Mouse (Mus musculus): ENCODE measurements around the gene Cachd1. TPM values are rescaled to one million over a fixed set of nuclear protein-coding genes. Genes with fewer than 3 reads are reported as not detected.
A peak's percentile ranks its signal among the peaks of the same experiment; 100 is the strongest.

Gene Cachd1
- polyA plus RNA-seq, 1 experiment: not detected

- Histone ChIP-seq H3K4me1 (ENCODE audit: control insufficient read depth, insufficient read depth, low read length) (peaks cover 14% of the 10 kb centered on the region), H3K4me3 (ENCODE audit: insufficient read depth, low read depth, low read length) (no peak overlapping the region), H3K27ac (ENCODE audit: insufficient read depth, low read depth, low read length) (no peak overlapping the region)
- no peak for TF ChIP-seq CTCF (IDR thresholded peaks at IDR 0.05; ENCODE audit: insufficient read depth, low read depth, low read length)
- no peak for TF ChIP-seq POLR2A (IDR thresholded peaks at IDR 0.05; ENCODE audit: insufficient read depth, low read depth, low read length)
- WGBS: 17% methylated on average over 5 of the region's 5 CpGs
These were observed 289.9 kb downstream of the Cachd1 start for GRCm38 (mm10) chr4:101066401-101066800.

GRCm38 (mm10) chr4:101068786-101069153, 292.3 kb downstream of the Cachd1 start, which contains the start of gene Raver2:
Gene Raver2 (plus strand): TSS chr4:101068983.
- Histone ChIP-seq H3K27ac (ENCODE audit: insufficient read depth, low read depth, low read length) (no peak within 1 kb of the TSS), H3K4me1 (ENCODE audit: control insufficient read depth, insufficient read depth, low read length) (peaks cover 14% of the 10 kb centered on the region), H3K4me3 (ENCODE audit: insufficient read depth, low read depth, low read length) (peak within 1 kb of the TSS; percentile 68)
- 5% methylated on average over 52 of the region's 54 CpGs for WGBS
- TF ChIP-seq POLR2A (IDR thresholded peaks at IDR 0.05; ENCODE audit: insufficient read depth, low read depth, low read length): no peak
- no peak for TF ChIP-seq CTCF (IDR thresholded peaks at IDR 0.05; ENCODE audit: insufficient read depth, low read depth, low read length)

- WGBS: 4% methylated on average over 55 of the region's 55 CpGs
These were observed 292.9 kb downstream of the Cachd1 start for GRCm38 (mm10) chr4:101069154-101069971.

GRCm38 (mm10) chr4:101071570-101071969, 295.1 kb downstream of the Cachd1 start:
- 88% methylated on average over 4 of the region's 4 CpGs for WGBS

More at GRCm38 (mm10) chr4:101069154-101069971, 292.9 kb downstream of the Cachd1 start:
- H3K4me1 ChIP-seq (ENCODE audit: control insufficient read depth, insufficient read depth, low read length): peaks cover 14% of the 10 kb centered on the region
- TF ChIP-seq POLR2A (IDR thresholded peaks at IDR 0.05; ENCODE audit: insufficient read depth, low read depth, low read length) (no peak), CTCF (IDR thresholded peaks at IDR 0.05; ENCODE audit: insufficient read depth, low read depth, low read length) (no peak)
- H3K4me3 ChIP-seq (ENCODE audit: insufficient read depth, low read depth, low read length): peak overlapping the region; percentile 68
- H3K27ac ChIP-seq (ENCODE audit: insufficient read depth, low read depth, low read length): no peak overlapping the region

GRCm38 (mm10) chr4:101076425-101076824, 299.9 kb downstream of the Cachd1 start:
- Histone ChIP-seq H3K4me3 (ENCODE audit: insufficient read depth, low read depth, low read length) (no peak overlapping the region), H3K27ac (ENCODE audit: insufficient read depth, low read depth, low read length) (no peak overlapping the region), H3K4me1 (ENCODE audit: control insufficient read depth, insufficient read depth, low read length) (no peaks in the 10 kb centered on the region)
- no peak for TF ChIP-seq CTCF (IDR thresholded peaks at IDR 0.05; ENCODE audit: insufficient read depth, low read depth, low read length)
- TF ChIP-seq POLR2A (IDR thresholded peaks at IDR 0.05; ENCODE audit: insufficient read depth, low read depth, low read length): no peak
- 42% methylated on average over 3 of the region's 3 CpGs for WGBS

More at GRCm38 (mm10) chr4:101071570-101071969, 295.1 kb downstream of the Cachd1 start:
- peaks cover 14% of the 10 kb centered on the region for H3K4me1 ChIP-seq (ENCODE audit: control insufficient read depth, insufficient read depth, low read length)
- no peak for TF ChIP-seq POLR2A (IDR thresholded peaks at IDR 0.05; ENCODE audit: insufficient read depth, low read depth, low read length)
- TF ChIP-seq CTCF (IDR thresholded peaks at IDR 0.05; ENCODE audit: insufficient read depth, low read depth, low read length): no peak
- H3K4me3 ChIP-seq (ENCODE audit: insufficient read depth, low read depth, low read length): no peak overlapping the region
- no peak overlapping the region for H3K27ac ChIP-seq (ENCODE audit: insufficient read depth, low read depth, low read length)

Other genes starting within 250 kb of the Cachd1 start
- gene Gm10577, start 244.0 kb downstream of the Cachd1 start, polyA plus RNA-seq (2012; ENCODE audit: insufficient read depth, insufficient read length, low replicate concordance, missing spikeins): not detected in 2 replicates